Mouse (Mus musculus): ENCODE measurements around the gene Rasgrf1.

Rasgrf1 gene

GRCm38 (mm10) chr9:89907941-89908340, 1.8 kb upstream of the Rasgrf1 start:
- DNase-seq, result no peak

- no peak for DNase-seq
Observed at GRCm38 (mm10) chr9:89908601-89909000, 1.1 kb upstream of the Rasgrf1 start.

- DNase-seq, result no peak
Observed at GRCm38 (mm10) chr9:89910011-89910400, 298 bp downstream of the Rasgrf1 start.

- DNase-seq, result no peak
Observed at GRCm38 (mm10) chr9:89910741-89911444, 1.2 kb downstream of the Rasgrf1 start.

GRCm38 (mm10) chr9:89911891-89912549, 2.3 kb downstream of the Rasgrf1 start:
- no peak for DNase-seq

- DNase-seq, result no peak
Observed at GRCm38 (mm10) chr9:89913135-89913534, 3.4 kb downstream of the Rasgrf1 start.

- DNase-seq, result no peak
Observed at GRCm38 (mm10) chr9:89916471-89916870, 6.8 kb downstream of the Rasgrf1 start.

- no peak for DNase-seq
Observed at GRCm38 (mm10) chr9:89917431-89917830, 7.7 kb downstream of the Rasgrf1 start.

GRCm38 (mm10) chr9:89918832-89919231, 9.1 kb downstream of the Rasgrf1 start:
- no peak for DNase-seq

- DNase-seq, result no peak
Observed at GRCm38 (mm10) chr9:89921121-89921520, 11.4 kb downstream of the Rasgrf1 start.

GRCm38 (mm10) chr9:89922666-89923065, 13.0 kb downstream of the Rasgrf1 start:
- DNase-seq, result no peak

GRCm38 (mm10) chr9:89924836-89925235, 15.1 kb downstream of the Rasgrf1 start:
- DNase-seq, result no peak

GRCm38 (mm10) chr9:89928497-89928896, 18.8 kb downstream of the Rasgrf1 start:
- no peak for DNase-seq

GRCm38 (mm10) chr9:89940428-89940827, 30.7 kb downstream of the Rasgrf1 start:
- no peak for DNase-seq

- DNase-seq, result no peak
Observed at GRCm38 (mm10) chr9:89946830-89947229, 37.1 kb downstream of the Rasgrf1 start.

- no peak for DNase-seq
Observed at GRCm38 (mm10) chr9:89948602-89949001, 38.9 kb downstream of the Rasgrf1 start.

- no peak for DNase-seq
Observed at GRCm38 (mm10) chr9:89953596-89954215, 44.0 kb downstream of the Rasgrf1 start.

GRCm38 (mm10) chr9:89954860-89955479, 45.3 kb downstream of the Rasgrf1 start:
- DNase-seq, result no peak

- DNase-seq, result no peak
Observed at GRCm38 (mm10) chr9:89958959-89959358, 49.3 kb downstream of the Rasgrf1 start.

GRCm38 (mm10) chr9:89964091-89964490, 54.4 kb downstream of the Rasgrf1 start:
- no peak for DNase-seq

GRCm38 (mm10) chr9:89967716-89968115, 58.0 kb downstream of the Rasgrf1 start:
- DNase-seq, result no peak

- no peak for DNase-seq
Observed at GRCm38 (mm10) chr9:89968836-89969450, 59.2 kb downstream of the Rasgrf1 start.

- DNase-seq, result no peak
Observed at GRCm38 (mm10) chr9:89970271-89970670, 60.6 kb downstream of the Rasgrf1 start.
